Mouse (Mus musculus) thymus, postnatal 0 days (tissue): Measurements from ENCODE around the gene Icam5. TPM values are rescaled to one million over a fixed set of nuclear protein-coding genes. Genes with fewer than 3 reads are reported as not detected.
"Not testable (repeated sequence)": the region's sequence is repeated elsewhere in the genome, so short reads cannot be mapped to it uniquely, and the experiment has no call there.

ENCODE experiments used
- DNase-seq: peaks from one replicate; pipeline ENCODE4 v3.0.0-alpha.2; 2015; ENCODE audit warnings: low spot score
- polyA plus RNA-seq: library from polyadenylated mRNA; unstranded; fragments of >200 nt; fragmentation: Nextera tagmentation; extraction: Ambion mirVana; gene quantifications from 2 replicates; pipeline ENCODE4 v1.2.1, GENCODE M21; 2015

The Icam5 gene
- polyA plus RNA-seq = 0.14 and 0.33 TPM in 2 replicates

- DNase-seq = peak; percentile 19
These were observed at the start of gene Icam5 for GRCm38 (mm10) chr9:21031896-21032351. TSS of gene Icam5 (plus strand) at chr9:21032073.

- no peak for DNase-seq
These were observed 49.7 kb upstream of the Icam5 start for GRCm38 (mm10) chr9:20982171-20982570.

GRCm38 (mm10) chr9:20983169-20983568, 48.7 kb upstream of the Icam5 start:
- DNase-seq = peak; percentile 55

- DNase-seq = no peak
These were observed 44.8 kb upstream of the Icam5 start for GRCm38 (mm10) chr9:20986952-20987686.

- DNase-seq = peak; percentile 37
These were observed 43.9 kb upstream of the Icam5 start for GRCm38 (mm10) chr9:20987953-20988352.

GRCm38 (mm10) chr9:20990861-20991260, 41.0 kb upstream of the Icam5 start:
- DNase-seq = no peak

GRCm38 (mm10) chr9:20991587-20991986, 40.3 kb upstream of the Icam5 start:
- DNase-seq = no peak

GRCm38 (mm10) chr9:20993165-20993898, 38.5 kb upstream of the Icam5 start:
- DNase-seq = no peak

GRCm38 (mm10) chr9:20995069-20995468, 36.8 kb upstream of the Icam5 start:
- DNase-seq = no peak

- no peak for DNase-seq
These were observed 34.8 kb upstream of the Icam5 start for GRCm38 (mm10) chr9:20997065-20997464.

- peak; percentile 33 for DNase-seq
These were observed 33.5 kb upstream of the Icam5 start for GRCm38 (mm10) chr9:20998337-20998736.

GRCm38 (mm10) chr9:21000811-21001210, 31.1 kb upstream of the Icam5 start:
- DNase-seq = no peak

GRCm38 (mm10) chr9:21001651-21002200, 30.1 kb upstream of the Icam5 start:
- DNase-seq = no peak

GRCm38 (mm10) chr9:21002270-21002626, 29.6 kb upstream of the Icam5 start:
- no peak for DNase-seq

- DNase-seq = peak; percentile 89
These were observed 29.0 kb upstream of the Icam5 start, which contains the start of gene Mrpl4 for GRCm38 (mm10) chr9:21002627-21003551. TSS of gene Mrpl4 (plus strand) at chr9:21002738.

- DNase-seq = no peak
These were observed 24.4 kb upstream of the Icam5 start for GRCm38 (mm10) chr9:21007313-21007952.

GRCm38 (mm10) chr9:21008007-21008406, 23.9 kb upstream of the Icam5 start:
- DNase-seq = no peak

- no peak for DNase-seq
These were observed 21.5 kb upstream of the Icam5 start for GRCm38 (mm10) chr9:21010362-21010761.

GRCm38 (mm10) chr9:21010939-21011541, 20.8 kb upstream of the Icam5 start:
- not testable (repeated sequence) for DNase-seq

- DNase-seq = no peak
These were observed 20.0 kb upstream of the Icam5 start for GRCm38 (mm10) chr9:21011846-21012312.
